26 mouse cellular contexts compared by ENCODE assay signal in the genomic region with DNA sequence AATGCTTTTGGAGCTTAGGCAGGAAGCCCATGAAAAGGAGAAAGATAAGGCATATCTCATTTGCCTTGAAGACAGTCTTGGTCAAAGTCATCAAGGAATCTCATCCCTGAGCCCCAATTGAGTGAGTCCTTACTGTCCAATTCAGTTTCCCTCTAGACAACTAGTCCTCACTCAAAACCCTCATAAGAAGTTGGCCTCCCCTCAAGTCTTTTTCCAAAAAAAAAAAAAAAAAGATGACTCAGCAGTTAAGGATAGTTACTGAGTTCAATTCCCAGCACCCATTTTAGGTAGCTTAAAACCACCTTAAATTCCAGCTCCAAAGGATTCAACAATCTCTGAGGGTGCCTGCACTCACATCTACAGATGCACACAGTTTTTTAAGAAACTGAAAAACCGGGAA.
"Had no signal": no experiment of that assay in that cellular context is flagged by ENCODE, and none has a peak within 500 bp of the region (broad histone marks: within the 10 kb centered on the region; RNA-seq: fewer than 3 reads in every experiment).

No protein-coding gene starts in this region.

- H3K9me3 ChIP-seq: embryonic facial prominence, embryonic 10.5 days; embryonic facial prominence, embryonic 12.5 days; embryonic facial prominence, embryonic 13.5 days; embryonic facial prominence, embryonic 15.5 days; forebrain, embryonic 10.5 days; forebrain, embryonic 12.5 days; forebrain, embryonic 13.5 days; forebrain, embryonic 15.5 days; heart, embryonic 10.5 days had no signal

- H3K27me3 ChIP-seq: embryonic facial prominence, embryonic 12.5 days; embryonic facial prominence, embryonic 15.5 days; forebrain, embryonic 12.5 days; forebrain, embryonic 13.5 days; forebrain, embryonic 15.5 days had no signal

- H3K27ac ChIP-seq: embryonic facial prominence, embryonic 10.5 days; embryonic facial prominence, embryonic 12.5 days; embryonic facial prominence, embryonic 13.5 days; embryonic facial prominence, embryonic 15.5 days; forebrain, embryonic 10.5 days; forebrain, embryonic 12.5 days; forebrain, embryonic 13.5 days; forebrain, embryonic 15.5 days; gastrocnemius, adult 2 months; heart, adult 2 months; heart, embryonic 10.5 days had no signal

- H3K36me3 ChIP-seq: embryonic facial prominence, embryonic 10.5 days; embryonic facial prominence, embryonic 12.5 days; embryonic facial prominence, embryonic 13.5 days; embryonic facial prominence, embryonic 15.5 days; forebrain, embryonic 10.5 days; forebrain, embryonic 12.5 days; forebrain, embryonic 15.5 days; heart, embryonic 10.5 days had no signal

- H3K4me1 ChIP-seq: embryonic facial prominence, embryonic 10.5 days; embryonic facial prominence, embryonic 12.5 days; embryonic facial prominence, embryonic 13.5 days; embryonic facial prominence, embryonic 15.5 days; forebrain, embryonic 10.5 days; forebrain, embryonic 12.5 days; forebrain, embryonic 13.5 days; forebrain, embryonic 15.5 days; heart, embryonic 10.5 days had no signal

- ATAC-seq: forebrain, embryonic 13.5 days; forebrain, embryonic 14.5 days; forebrain, embryonic 15.5 days; forebrain, embryonic 16.5 days; forebrain, postnatal 0 days had no signal

- H3K4me3 ChIP-seq: embryonic facial prominence, embryonic 10.5 days; embryonic facial prominence, embryonic 12.5 days; embryonic facial prominence, embryonic 13.5 days; embryonic facial prominence, embryonic 15.5 days; erythroblast, embryonic 14.5 days; forebrain, embryonic 10.5 days; forebrain, embryonic 12.5 days; forebrain, embryonic 13.5 days; forebrain, embryonic 15.5 days; gastrocnemius, adult 2 months; heart, adult 2 months; heart, embryonic 10.5 days had no signal

- H3K9ac ChIP-seq: embryonic facial prominence, embryonic 12.5 days; embryonic facial prominence, embryonic 13.5 days; embryonic facial prominence, embryonic 15.5 days; forebrain, embryonic 12.5 days; forebrain, embryonic 13.5 days; forebrain, embryonic 15.5 days; forebrain, postnatal 0 days had no signal

- H3K4me2 ChIP-seq: embryonic facial prominence, embryonic 12.5 days; embryonic facial prominence, embryonic 13.5 days; embryonic facial prominence, embryonic 15.5 days; forebrain, embryonic 12.5 days; forebrain, embryonic 13.5 days; forebrain, embryonic 15.5 days; heart, embryonic 11.5 days had no signal

- DNase-seq: cerebellum, postnatal 14 days; cerebellum, postnatal 25 days; cerebellum, postnatal 36 days; embryo, embryonic 11 days; forebrain, postnatal 0 days; gastrocnemius, adult 2 months; gastrocnemius, postnatal 10 days; gastrocnemius, postnatal 14 days; gastrocnemius, postnatal 25 days; gastrocnemius, postnatal 36 days; heart, adult 11 months; heart, adult 18-20 months; heart, adult 2 months had no signal
